10 mouse cellular contexts compared by ENCODE assay signal in the genomic region with DNA sequence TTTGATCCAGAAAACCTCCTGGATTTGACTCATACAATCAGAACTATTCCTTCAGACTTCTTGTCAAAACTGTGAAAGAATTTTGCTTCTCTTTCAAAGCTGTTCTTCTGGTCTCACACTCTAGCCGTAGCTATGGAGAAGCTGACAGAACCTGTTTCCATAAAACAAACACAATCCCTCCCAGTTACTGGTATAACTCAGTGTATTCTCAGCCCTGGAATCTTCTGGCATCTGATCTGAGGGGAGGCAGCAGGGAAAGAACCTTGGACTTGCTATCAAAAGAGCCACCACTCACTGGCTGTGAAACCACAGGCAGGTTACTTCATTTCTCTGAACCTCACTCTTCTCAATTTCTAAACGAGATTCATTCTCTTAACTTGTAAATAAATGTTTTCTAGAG. TPM values are rescaled to one million over a fixed set of nuclear protein-coding genes. Genes with fewer than 3 reads are reported as not detected.
DNase-seq lines count a peak whose midpoint lies in the region; ATAC-seq and TF ChIP-seq lines count a peak whose summit lies in the region.
"Had no signal": no experiment of that assay in that cellular context is flagged by ENCODE, and none has a peak within 500 bp of the region (broad histone marks: within the 10 kb centered on the region; RNA-seq: fewer than 3 reads in every experiment).

No protein-coding gene starts in this region.

- DNase-seq in heart, postnatal 14 days, result no peak
- no peak for DNase-seq in midbrain, embryonic 10.5 days (ENCODE audit: low spot score)
- DNase-seq in midbrain, postnatal 0 days (ENCODE audit: low spot score), result no peak
- no peak for DNase-seq in liver, embryonic 11.5 days (ENCODE audit: low spot score)
- DNase-seq in embryo, embryonic 9.5 days (ENCODE audit: extremely low spot score), result no peak
- no peak for DNase-seq in cerebellum, adult 2 months
- DNase-seq: right cerebral cortex, postnatal 4 days; thymus, postnatal 36 days had no signal

- H3K9me3 ChIP-seq in heart, embryonic 12.5 days (replicated peaks), result no peaks in the 10 kb centered on the region
- no peaks in the 10 kb centered on the region for H3K9me3 ChIP-seq in midbrain, embryonic 10.5 days (replicated peaks)
- H3K9me3 ChIP-seq in midbrain, postnatal 0 days (ENCODE audit: low read length), result no peaks in the 10 kb centered on the region
- H3K9me3 ChIP-seq in liver, embryonic 11.5 days (ENCODE audit: control insufficient read depth, low read length), result no peaks in the 10 kb centered on the region
- H3K9me3 ChIP-seq: neural tube, embryonic 13.5 days had no signal

- TF ChIP-seq CTCF in midbrain, postnatal 0 days (IDR thresholded peaks at IDR 0.05), result no peak
- no peak for TF ChIP-seq CTCF in cerebellum, adult 2 months (IDR thresholded peaks at IDR 0.05; ENCODE audit: borderline replicate concordance, insufficient read depth, low read depth, low read length)

- peaks cover 36% of the 10 kb centered on the region for H3K36me3 ChIP-seq in heart, embryonic 12.5 days
- peaks cover 57% of the 10 kb centered on the region for H3K36me3 ChIP-seq in midbrain, embryonic 10.5 days
- H3K36me3 ChIP-seq in midbrain, postnatal 0 days (ENCODE audit: insufficient read depth, low read length), result peaks cover 24% of the 10 kb centered on the region
- peaks cover 25% of the 10 kb centered on the region for H3K36me3 ChIP-seq in liver, embryonic 11.5 days (ENCODE audit: control insufficient read depth, insufficient read depth, low read length)

- intact Hi-C loops in heart, postnatal 14 days (cut with DNase I), result no loop called here

- TF ChIP-seq POLR2A in cerebellum, adult 2 months (IDR thresholded peaks at IDR 0.05; ENCODE audit: borderline replicate concordance, insufficient read depth, low read length), result no peak

- 65% methylated on average over 2 of the region's 2 CpGs for WGBS in heart, embryonic 12.5 days
- WGBS in midbrain, embryonic 10.5 days, result 57% methylated on average over 2 of the region's 2 CpGs
- WGBS in midbrain, postnatal 0 days, result 53% methylated on average over 2 of the region's 2 CpGs
- WGBS in liver, embryonic 11.5 days, result 61% methylated on average over 2 of the region's 2 CpGs
- WGBS in cerebellum, adult 2 months, result 65% methylated on average over 2 of the region's 2 CpGs

- no peak overlapping the region for H3K9ac ChIP-seq in heart, embryonic 12.5 days
- no peak overlapping the region for H3K9ac ChIP-seq in midbrain, postnatal 0 days (replicated peaks; ENCODE audit: low read length, poor library complexity, severe bottlenecking)
- H3K9ac ChIP-seq in liver, embryonic 11.5 days (ENCODE audit: low read depth, low read length), result no peak overlapping the region
- H3K9ac ChIP-seq: neural tube, embryonic 13.5 days had no signal

- peaks cover 41% of the 10 kb centered on the region for H3K4me1 ChIP-seq in heart, embryonic 12.5 days (replicated peaks)
- H3K4me1 ChIP-seq in midbrain, embryonic 10.5 days, result peaks cover 46% of the 10 kb centered on the region
- peaks cover 19% of the 10 kb centered on the region for H3K4me1 ChIP-seq in midbrain, postnatal 0 days (ENCODE audit: insufficient read depth, low read length)
- H3K4me1 ChIP-seq in liver, embryonic 11.5 days (replicated peaks; ENCODE audit: control insufficient read depth, insufficient read depth, low read length), result peaks cover 33% of the 10 kb centered on the region
- no peaks in the 10 kb centered on the region; the same call in 1 of the 2 replicates for H3K4me1 ChIP-seq in cerebellum, adult 2 months (ENCODE audit: control insufficient read depth, insufficient read depth, low read length)

- ATAC-seq in heart, embryonic 12.5 days (ENCODE audit: insufficient number of reproducible peaks, low FRiP score), result no peak
- no peak for ATAC-seq in midbrain, postnatal 0 days (ENCODE audit: low FRiP score)
- no peak for ATAC-seq in liver, embryonic 11.5 days (replicated peaks; ENCODE audit: low FRiP score)

- no peak overlapping the region for H3K4me3 ChIP-seq in heart, embryonic 12.5 days
- H3K4me3 ChIP-seq in midbrain, embryonic 10.5 days, result peak overlapping the region; percentile 99; the same call in 1 of the 2 replicates
- no peak overlapping the region for H3K4me3 ChIP-seq in midbrain, postnatal 0 days (ENCODE audit: low read depth, low read length)
- H3K4me3 ChIP-seq in liver, embryonic 11.5 days (ENCODE audit: low read depth, low read length), result no peak overlapping the region; the same call in 1 of the 2 replicates
- no peak overlapping the region for H3K4me3 ChIP-seq in cerebellum, adult 2 months (replicated peaks; ENCODE audit: insufficient read depth, low read depth, low read length)
- H3K4me3 ChIP-seq: neural tube, embryonic 13.5 days had no signal

- H3K27ac ChIP-seq in heart, embryonic 12.5 days (ENCODE audit: poor library complexity, severe bottlenecking), result peak overlapping the region; percentile 50; the same call in 1 of the 2 replicates
- H3K27ac ChIP-seq in midbrain, embryonic 10.5 days (replicated peaks), result no peak overlapping the region
- no peak overlapping the region for H3K27ac ChIP-seq in midbrain, postnatal 0 days (ENCODE audit: low read depth, low read length)
- no peak overlapping the region for H3K27ac ChIP-seq in liver, embryonic 11.5 days (ENCODE audit: low read depth, low read length)
- no peak overlapping the region for H3K27ac ChIP-seq in cerebellum, adult 2 months (ENCODE audit: insufficient read depth, low read length)
- H3K27ac ChIP-seq: neural tube, embryonic 13.5 days had no signal

- no peaks in the 10 kb centered on the region for H3K27me3 ChIP-seq in heart, embryonic 12.5 days (replicated peaks)
- no peaks in the 10 kb centered on the region for H3K27me3 ChIP-seq in midbrain, embryonic 10.5 days (ENCODE audit: low read depth, poor library complexity, severe bottlenecking)
- H3K27me3 ChIP-seq in midbrain, postnatal 0 days (ENCODE audit: insufficient read depth, low read length), result no peaks in the 10 kb centered on the region
- no peaks in the 10 kb centered on the region for H3K27me3 ChIP-seq in liver, embryonic 11.5 days (replicated peaks; ENCODE audit: control insufficient read depth, insufficient read depth, low read length)
- H3K27me3 ChIP-seq in cerebellum, adult 2 months (ENCODE audit: control insufficient read depth, insufficient read depth, low read length), result no peaks in the 10 kb centered on the region; the same call in 1 of the 2 replicates
- H3K27me3 ChIP-seq: neural tube, embryonic 13.5 days had no signal

- H3K4me2 ChIP-seq in heart, embryonic 12.5 days, result peak overlapping the region; percentile 90; the same call in 1 of the 2 replicates
- H3K4me2 ChIP-seq in midbrain, postnatal 0 days (ENCODE audit: low read depth, low read length, poor library complexity, severe bottlenecking), result no peak overlapping the region
- H3K4me2 ChIP-seq in liver, embryonic 11.5 days, result peak overlapping the region; percentile 90

RNA-seq across cellular contexts. Expression of a gene that starts 2.8 kb away (rescaled TPM):
- polyA plus RNA-seq in heart, embryonic 12.5 days (2016; fragmentation: Nextera tagmentation; extraction: Ambion mirVana), result 20.2 and 22.1 TPM in 2 replicates
- total RNA-seq in heart, postnatal 14 days (2021), result 1 to 10 TPM; 5.4 to 6.0 TPM
- 29.1 and 29.4 TPM in 2 replicates for polyA plus RNA-seq in midbrain, embryonic 10.5 days (2016; fragmentation: Nextera tagmentation; extraction: Ambion mirVana)
- total RNA-seq in midbrain, postnatal 0 days (2014; rRNA removed), result 6.5 and 7.0 TPM in 2 replicates
- 2.5 and 2.9 TPM in 2 replicates for polyA plus RNA-seq in midbrain, postnatal 0 days (2015; fragmentation: Nextera tagmentation; extraction: Ambion mirVana)
- 45.2 and 45.9 TPM in 2 replicates for polyA plus RNA-seq in liver, embryonic 11.5 days (2014; fragmentation: Nextera tagmentation; extraction: Ambion mirVana)
- polyA plus RNA-seq in cerebellum, adult 2 months (2012; rRNA removed), result 4.8 and 5.5 TPM in 2 replicates

RNA-seq across cellular contexts. Expression of a gene that starts 2.9 kb away (rescaled TPM):
- polyA plus RNA-seq in heart, embryonic 12.5 days (2016; fragmentation: Nextera tagmentation; extraction: Ambion mirVana), result 3.7 and 4.5 TPM in 2 replicates
- total RNA-seq in heart, postnatal 14 days (2021), result 10 to 100 TPM; 15.8 to 16.7 TPM
- 5.9 and 6.3 TPM in 2 replicates for polyA plus RNA-seq in midbrain, embryonic 10.5 days (2016; fragmentation: Nextera tagmentation; extraction: Ambion mirVana)
- 18.8 and 24.2 TPM in 2 replicates for total RNA-seq in midbrain, postnatal 0 days (2014; rRNA removed)
- 3.2 and 4.6 TPM in 2 replicates for polyA plus RNA-seq in midbrain, postnatal 0 days (2015; fragmentation: Nextera tagmentation; extraction: Ambion mirVana)
- polyA plus RNA-seq in liver, embryonic 11.5 days (2014; fragmentation: Nextera tagmentation; extraction: Ambion mirVana), result 6.3 and 8.0 TPM in 2 replicates
- polyA plus RNA-seq in cerebellum, adult 2 months (2012; rRNA removed), result 18.8 and 19.1 TPM in 2 replicates

RNA-seq across cellular contexts. Expression of a gene that starts 13.2 kb away (rescaled TPM):
- polyA plus RNA-seq in heart, embryonic 12.5 days (2016; fragmentation: Nextera tagmentation; extraction: Ambion mirVana), result 7.0 TPM in 2 replicates
- total RNA-seq in heart, postnatal 14 days (2021), result 1 to 10 TPM; 2.1 to 2.2 TPM
- polyA plus RNA-seq in midbrain, embryonic 10.5 days (2016; fragmentation: Nextera tagmentation; extraction: Ambion mirVana), result 7.3 and 8.1 TPM in 2 replicates
- 30.1 and 38.8 TPM in 2 replicates for total RNA-seq in midbrain, postnatal 0 days (2014; rRNA removed)
- polyA plus RNA-seq in midbrain, postnatal 0 days (2015; fragmentation: Nextera tagmentation; extraction: Ambion mirVana), result 54.7 and 59.4 TPM in 2 replicates
- 6.5 and 6.8 TPM in 2 replicates for polyA plus RNA-seq in liver, embryonic 11.5 days (2014; fragmentation: Nextera tagmentation; extraction: Ambion mirVana)
- polyA plus RNA-seq in cerebellum, adult 2 months (2012; rRNA removed), result 20.0 and 20.1 TPM in 2 replicates

RNA-seq across cellular contexts. Expression of a gene that starts 52.8 kb away (rescaled TPM):
- polyA plus RNA-seq in heart, embryonic 12.5 days (2016; fragmentation: Nextera tagmentation; extraction: Ambion mirVana), result 5.0 and 5.5 TPM in 2 replicates
- total RNA-seq in heart, postnatal 14 days (2021), result 10 to 100 TPM in 1 of 2 experiments, 1 to 10 TPM in 1; 9.7 to 10.1 TPM
- polyA plus RNA-seq in midbrain, embryonic 10.5 days (2016; fragmentation: Nextera tagmentation; extraction: Ambion mirVana), result 7.0 TPM in 2 replicates
- total RNA-seq in midbrain, postnatal 0 days (2014; rRNA removed), result 49.5 and 57.3 TPM in 2 replicates
- polyA plus RNA-seq in midbrain, postnatal 0 days (2015; fragmentation: Nextera tagmentation; extraction: Ambion mirVana), result 19.9 and 20.6 TPM in 2 replicates
- polyA plus RNA-seq in liver, embryonic 11.5 days (2014; fragmentation: Nextera tagmentation; extraction: Ambion mirVana), result 3.2 and 3.5 TPM in 2 replicates
- polyA plus RNA-seq in cerebellum, adult 2 months (2012; rRNA removed), result 26.0 and 27.1 TPM in 2 replicates
